Mouse (Mus musculus): ENCODE data around the gene Zbtb39. TPM values are rescaled to one million over a fixed set of nuclear protein-coding genes. Genes with fewer than 3 reads are reported as not detected.

Gene Zbtb39
- total and polyA plus RNA-seq, 3 experiments: 5.1 to 11.0 TPM; not detected in 1

GRCm38 (mm10) chr10:127694636-127695035 is 44.7 kb upstream of the Zbtb39 start:
- H3K4me3 ChIP-seq (ENCODE audit: control insufficient read depth in 1 of 2, insufficient read depth in 1 of 2, low read depth in 2 of 2, low read length in 2 of 2): no peak overlapping the region
- peak; percentile 64; the same call in 1 of the 2 replicates for TF ChIP-seq USF1 (IDR thresholded peaks at IDR 0.05; ENCODE audit: low read depth, low read length)
- TF ChIP-seq RAD21 (IDR thresholded peaks at IDR 0.05; ENCODE audit: low read depth, low read length): peak; percentile 49
- TF ChIP-seq BHLHE40 (IDR thresholded peaks at IDR 0.05; ENCODE audit: borderline replicate concordance, low read depth, low read length): no peak
- TF ChIP-seq MAX (IDR thresholded peaks at IDR 0.05; ENCODE audit: low read length): no peak
- no peak for TF ChIP-seq NRF1 (IDR thresholded peaks at IDR 0.05; ENCODE audit: insufficient read depth, low read depth, low read length, poor library complexity, severe bottlenecking)
- no peak for TF ChIP-seq POLR2AphosphoS2 (IDR thresholded peaks at IDR 0.05; ENCODE audit: low read length)
- no peak for TF ChIP-seq TCF12 (IDR thresholded peaks at IDR 0.05; ENCODE audit: low read depth, low read length)
- TF ChIP-seq ZC3H11A (IDR thresholded peaks at IDR 0.05; ENCODE audit: low read depth, low read length): peak; percentile 59
- peak; percentile 13 to 86 (median 71); a peak in 5 of 6 replicates for TF ChIP-seq CTCF (IDR thresholded peaks at IDR 0.05 in 2 of 3, conservative IDR thresholded peaks at IDR 0.05 in 1 of 3; ENCODE audit: control insufficient read depth in 1 of 3, insufficient read depth in 1 of 3, low read depth in 2 of 3, low read length in 3 of 3, poor library complexity in 1 of 3, severe bottlenecking in 1 of 3)
- no peak for TF ChIP-seq EP300 (IDR thresholded peaks at IDR 0.05; ENCODE audit: low read depth in 1 of 2, low read length in 2 of 2)
- TF ChIP-seq KAT2A (conservative IDR thresholded peaks at IDR 0.05; ENCODE audit: low read depth, low read length): no peak
- 0 out of 2 replicates have a peak, but pooled peaks have one; percentile 56 for TF ChIP-seq MYC (IDR thresholded peaks at IDR 0.05; ENCODE audit: low read depth, low read length)
- peak; percentile 90 for TF ChIP-seq ZNF384 (IDR thresholded peaks at IDR 0.05; ENCODE audit: low read depth, low read length)
- TF ChIP-seq SMC3 (IDR thresholded peaks at IDR 0.05; ENCODE audit: low read depth, low read length): peak; percentile 83
- 0 out of 2 replicates have a peak, but pooled peaks have one; percentile 21 for TF ChIP-seq GATA1 (IDR thresholded peaks at IDR 0.05; ENCODE audit: low read depth, low read length)
- no peak for TF ChIP-seq USF2 (IDR thresholded peaks at IDR 0.05; ENCODE audit: borderline replicate concordance in 1 of 2, insufficient read depth in 1 of 2, low read depth in 1 of 2, low read length in 2 of 2)
- no peak for TF ChIP-seq MEF2A (IDR thresholded peaks at IDR 0.05; ENCODE audit: extremely low read depth, insufficient replicate concordance, low read depth, low read length, poor library complexity, severe bottlenecking)
- H3K79me2 ChIP-seq (ENCODE audit: control insufficient read depth, insufficient read depth, low read length, poor library complexity): no peaks in the 10 kb centered on the region
- H3K4me1 ChIP-seq (ENCODE audit: control insufficient read depth in 1 of 2, insufficient read depth in 2 of 2, low read length in 2 of 2): no peaks in the 10 kb centered on the region
- H3K9ac ChIP-seq (ENCODE audit: control insufficient read depth, low read depth, low read length, poor library complexity, severe bottlenecking): no peak overlapping the region
- DNase-seq (ENCODE audit: low read depth, low spot score): peak; percentile 61
- no peaks in the 10 kb centered on the region; a peak in 1 of 4 replicates for H3K36me3 ChIP-seq (ENCODE audit: control insufficient read depth in 1 of 2, insufficient read depth in 2 of 2, low read length in 2 of 2)
- no peak overlapping the region for H3K27ac ChIP-seq (ENCODE audit: control insufficient read depth, low read depth, low read length)
- H3K27me3 ChIP-seq (ENCODE audit: control insufficient read depth in 1 of 2, insufficient read depth in 2 of 2, low read length in 2 of 2): no peaks in the 10 kb centered on the region
- no peaks in the 10 kb centered on the region for H3K9me3 ChIP-seq (replicated peaks; ENCODE audit: insufficient read depth, low read length)

- Histone ChIP-seq H3K27ac (ENCODE audit: control insufficient read depth, low read depth, low read length) (no peak overlapping the region), H3K36me3 (ENCODE audit: control insufficient read depth in 1 of 2, insufficient read depth in 2 of 2, low read length in 2 of 2) (no peaks in the 10 kb centered on the region; a peak in 1 of 4 replicates), H3K9ac (ENCODE audit: control insufficient read depth, low read depth, low read length, poor library complexity, severe bottlenecking) (no peak overlapping the region), H3K4me3 (ENCODE audit: control insufficient read depth in 1 of 2, insufficient read depth in 1 of 2, low read depth in 2 of 2, low read length in 2 of 2) (no peak overlapping the region), H3K79me2 (ENCODE audit: control insufficient read depth, insufficient read depth, low read length, poor library complexity) (no peaks in the 10 kb centered on the region), H3K9me3 (replicated peaks; ENCODE audit: insufficient read depth, low read length) (no peaks in the 10 kb centered on the region), H3K27me3 (ENCODE audit: control insufficient read depth in 1 of 2, insufficient read depth in 2 of 2, low read length in 2 of 2) (no peaks in the 10 kb centered on the region), H3K4me1 (ENCODE audit: control insufficient read depth in 1 of 2, insufficient read depth in 2 of 2, low read length in 2 of 2) (no peaks in the 10 kb centered on the region)
- DNase-seq (ENCODE audit: low read depth, low spot score): no peak
- TF ChIP-seq USF1 (IDR thresholded peaks at IDR 0.05; ENCODE audit: low read depth, low read length) (no peak), MYB (IDR thresholded peaks at IDR 0.05; ENCODE audit: low read depth, low read length) (no peak)
These were observed 43.6 kb upstream of the Zbtb39 start for GRCm38 (mm10) chr10:127695775-127696174.
